Mouse (Mus musculus): ENCODE measurements at regions not wholly inside any gene's neighbourhood (a gene's known extent, or its start where the extent isn't known, plus 50 kb on each side); places are given as distances from the start of the nearest gene placed in this dataset.

DNA sequence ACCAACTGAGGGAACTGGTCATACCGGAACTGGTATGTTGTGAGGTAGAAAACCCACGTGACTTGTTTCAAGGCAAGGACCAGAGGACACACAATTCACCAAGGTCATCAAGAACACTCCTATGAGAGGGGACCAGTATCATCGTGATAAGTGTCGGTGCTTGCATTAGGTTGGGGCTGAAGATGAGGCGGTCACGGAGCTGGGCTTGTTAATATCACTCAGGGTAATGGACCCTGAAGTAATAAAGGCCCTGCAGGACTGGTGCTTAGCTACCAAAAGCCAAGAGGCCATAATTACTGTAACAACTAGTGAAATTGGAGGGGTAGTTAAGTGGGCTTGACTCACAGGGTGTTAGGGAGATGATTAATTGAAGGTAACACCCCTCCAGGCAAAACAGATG lies 132.2 kb upstream of the Ccdc54 start:
- no peak for TF ChIP-seq CTCF (IDR thresholded peaks at IDR 0.05; ENCODE audit: control insufficient read depth, insufficient read depth, insufficient read length)
- TF ChIP-seq USF1 (IDR thresholded peaks at IDR 0.05; ENCODE audit: low read depth), result no peak

Measured in C2C12 (cell line).